Mouse (Mus musculus): ENCODE results near the gene Bicra. TPM values are rescaled to one million over a fixed set of nuclear protein-coding genes. Genes with fewer than 3 reads are reported as not detected.

The Bicra gene
- polyA plus RNA-seq, 1 experiment from 2014 or later = 9.3 TPM

DNA sequence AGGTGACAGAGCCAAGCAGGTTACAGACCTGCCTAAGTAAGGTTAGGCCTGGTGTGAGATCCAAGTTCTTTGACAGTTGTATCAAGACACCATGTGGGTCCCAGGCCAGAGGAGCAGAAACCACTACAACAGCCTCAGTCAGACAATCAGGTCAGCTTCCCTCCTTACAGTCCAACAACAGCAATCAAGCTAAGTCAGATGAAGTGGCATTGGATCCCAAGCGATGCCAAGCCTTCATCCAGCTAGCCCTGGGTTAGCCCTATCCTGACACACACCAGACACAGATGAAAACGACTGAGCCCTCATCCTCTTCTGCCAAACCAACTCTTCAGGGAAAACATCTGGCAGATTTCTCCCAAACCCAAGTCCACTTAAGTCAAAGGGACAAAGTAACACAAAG, 2.2 kb downstream of the Bicra start:
- ATAC-seq (ENCODE audit: insufficient number of reproducible peaks, low FRiP score, low TSS enrichment, low read depth) (no peak), DNase-seq (ENCODE audit: low spot score) (no peak)
- no peak overlapping the region for H3K9ac ChIP-seq (ENCODE audit: low read length)
- 52% methylated on average over 2 of the region's 2 CpGs for WGBS
- peak overlapping the region; percentile 85; the same call in 1 of the 2 replicates for H3K4me2 ChIP-seq (ENCODE audit: low read depth, severe bottlenecking)
- no peaks in the 10 kb centered on the region for H3K9me3 ChIP-seq (ENCODE audit: control insufficient read depth, low read length)
- peaks cover 31% of the 10 kb centered on the region for H3K4me1 ChIP-seq (ENCODE audit: control insufficient read depth, insufficient read depth, low read length)
- H3K36me3 ChIP-seq (ENCODE audit: control insufficient read depth, insufficient read depth, low read length) = no peaks in the 10 kb centered on the region
- peak overlapping the region; percentile 97; the same call in 1 of the 2 replicates for H3K27ac ChIP-seq (replicated peaks; ENCODE audit: low read depth, low read length)
- H3K4me3 ChIP-seq (ENCODE audit: low read depth, low read length) = peak overlapping the region; percentile 85
- no peaks in the 10 kb centered on the region for H3K27me3 ChIP-seq (ENCODE audit: control insufficient read depth, insufficient read depth, low read length)

GRCm38 (mm10) chr7:16044531-16044930, 3.2 kb downstream of the Bicra start:
- Histone ChIP-seq H3K4me3 (ENCODE audit: low read depth, low read length) (peak overlapping the region; percentile 10; the same call in 1 of the 2 replicates), H3K27me3 (ENCODE audit: control insufficient read depth, insufficient read depth, low read length) (no peaks in the 10 kb centered on the region), H3K9ac (ENCODE audit: low read length) (peak overlapping the region; percentile 31; the same call in 1 of the 2 replicates), H3K36me3 (ENCODE audit: control insufficient read depth, insufficient read depth, low read length) (no peaks in the 10 kb centered on the region), H3K9me3 (ENCODE audit: control insufficient read depth, low read length) (no peaks in the 10 kb centered on the region), H3K4me1 (ENCODE audit: control insufficient read depth, insufficient read depth, low read length) (peaks cover 31% of the 10 kb centered on the region), H3K27ac (replicated peaks; ENCODE audit: low read depth, low read length) (peak overlapping the region; percentile 72), H3K4me2 (ENCODE audit: low read depth, severe bottlenecking) (peak overlapping the region; percentile 45)
- ATAC-seq (ENCODE audit: insufficient number of reproducible peaks, low FRiP score, low TSS enrichment, low read depth) (no peak), DNase-seq (ENCODE audit: low spot score) (peak; percentile 71)
- WGBS = 8% methylated on average over 5 of the region's 5 CpGs

GRCm38 (mm10) chr7:16043861-16044435, 3.8 kb downstream of the Bicra start:
- DNase-seq (ENCODE audit: low spot score) = peak; percentile 46
- WGBS = 15% methylated on average over 3 of the region's 3 CpGs
- H3K27ac ChIP-seq (replicated peaks; ENCODE audit: low read depth, low read length) = peak overlapping the region; percentile 72
- H3K9me3 ChIP-seq (ENCODE audit: control insufficient read depth, low read length) = no peaks in the 10 kb centered on the region
- no peaks in the 10 kb centered on the region for H3K36me3 ChIP-seq (ENCODE audit: control insufficient read depth, insufficient read depth, low read length)
- peaks cover 26% of the 10 kb centered on the region for H3K4me1 ChIP-seq (ENCODE audit: control insufficient read depth, insufficient read depth, low read length)
- peak overlapping the region; percentile 45 for H3K4me2 ChIP-seq (ENCODE audit: low read depth, severe bottlenecking)
- H3K9ac ChIP-seq (ENCODE audit: low read length) = no peak overlapping the region; the same call in 1 of the 2 replicates
- no peak for ATAC-seq (ENCODE audit: insufficient number of reproducible peaks, low FRiP score, low TSS enrichment, low read depth)
- H3K27me3 ChIP-seq (ENCODE audit: control insufficient read depth, insufficient read depth, low read length) = no peaks in the 10 kb centered on the region
- H3K4me3 ChIP-seq (ENCODE audit: low read depth, low read length) = 0 out of 2 replicates have a peak overlapping the region, but pooled peaks have one; percentile 10

DNA sequence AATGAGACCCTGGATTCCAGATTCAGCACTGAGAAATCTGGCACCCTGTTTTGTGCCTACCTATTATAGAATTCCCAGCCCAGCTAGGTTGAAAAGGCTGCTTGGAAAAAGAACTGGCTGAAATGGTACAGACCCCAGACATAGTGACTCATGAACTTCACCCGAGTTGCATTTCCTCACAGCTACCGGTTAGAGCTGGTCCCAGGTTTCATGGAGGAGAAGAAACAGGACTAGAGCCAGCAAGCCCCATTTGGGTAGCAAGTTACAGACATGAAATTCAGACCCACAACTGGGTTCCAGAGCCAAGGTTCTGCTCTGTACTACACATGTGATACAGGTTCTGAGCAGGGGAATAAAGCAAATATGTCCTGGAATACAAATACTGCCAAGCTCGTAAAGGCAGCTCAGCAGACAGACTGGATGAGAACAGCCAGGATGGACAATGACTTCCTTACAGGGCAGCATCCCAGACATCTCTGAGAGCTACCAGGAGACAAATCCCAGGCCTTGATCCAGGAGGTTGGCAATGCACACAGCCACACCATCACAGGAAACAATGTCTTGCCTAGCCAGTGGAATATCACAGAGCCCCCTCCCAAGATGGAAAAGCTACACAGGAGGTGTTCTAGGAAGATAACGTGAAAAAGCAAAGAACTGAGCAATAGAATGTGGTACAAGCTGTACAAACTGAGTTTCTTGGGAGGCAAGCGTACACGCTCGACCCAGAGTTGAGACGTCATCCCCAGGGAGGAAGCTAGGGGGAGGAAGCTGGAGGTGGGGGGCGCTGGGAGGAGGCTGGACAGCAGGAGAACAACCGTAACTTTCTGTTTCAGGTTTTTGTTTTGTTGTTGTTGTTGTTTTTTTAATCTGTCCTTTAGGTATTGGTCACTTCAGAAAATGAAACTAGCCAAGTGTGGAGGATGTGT, 4.6 kb downstream of the Bicra start:
- Histone ChIP-seq H3K36me3 (ENCODE audit: control insufficient read depth, insufficient read depth, low read length) (no peaks in the 10 kb centered on the region), H3K27ac (replicated peaks; ENCODE audit: low read depth, low read length) (peak overlapping the region; percentile 72; the same call in 1 of the 2 replicates), H3K9ac (ENCODE audit: low read length) (no peak overlapping the region), H3K27me3 (ENCODE audit: control insufficient read depth, insufficient read depth, low read length) (no peaks in the 10 kb centered on the region), H3K4me1 (ENCODE audit: control insufficient read depth, insufficient read depth, low read length) (peaks cover 26% of the 10 kb centered on the region), H3K4me2 (ENCODE audit: low read depth, severe bottlenecking) (no peak overlapping the region; the same call in 1 of the 2 replicates), H3K4me3 (ENCODE audit: low read depth, low read length) (no peak overlapping the region), H3K9me3 (ENCODE audit: control insufficient read depth, low read length) (no peaks in the 10 kb centered on the region)
- DNase-seq (ENCODE audit: low spot score) = no peak
- 85% methylated on average over 10 of the region's 10 CpGs for WGBS
- no peak for ATAC-seq (ENCODE audit: insufficient number of reproducible peaks, low FRiP score, low TSS enrichment, low read depth)

DNA sequence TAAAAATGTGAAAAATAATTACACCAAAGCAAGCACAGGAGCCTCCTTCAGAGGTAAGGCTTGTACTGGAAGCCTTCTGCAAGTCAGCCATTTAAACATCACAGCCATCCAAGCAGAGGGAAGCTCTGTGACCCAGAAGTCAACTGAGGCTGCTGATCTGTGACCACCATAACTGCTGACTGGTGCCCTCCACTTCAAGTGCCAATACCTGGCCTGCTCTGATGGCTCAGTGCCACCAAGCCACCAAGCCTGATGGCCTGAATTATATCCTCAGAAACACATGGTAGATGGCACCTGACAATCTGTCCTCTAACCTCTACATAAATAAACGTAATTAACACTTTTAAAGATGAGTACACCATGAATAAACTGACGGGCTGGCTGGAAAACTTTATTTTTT, 6.5 kb downstream of the Bicra start:
- no peak overlapping the region for H3K4me3 ChIP-seq (ENCODE audit: low read depth, low read length)
- H3K9me3 ChIP-seq (ENCODE audit: control insufficient read depth, low read length) = no peaks in the 10 kb centered on the region
- ATAC-seq (ENCODE audit: insufficient number of reproducible peaks, low FRiP score, low TSS enrichment, low read depth) = no peak
- no peak overlapping the region for H3K9ac ChIP-seq (ENCODE audit: low read length)
- WGBS = 92% methylated on average over 2 of the region's 2 CpGs
- no peak overlapping the region for H3K27ac ChIP-seq (replicated peaks; ENCODE audit: low read depth, low read length)
- DNase-seq (ENCODE audit: low spot score) = no peak
- H3K4me2 ChIP-seq (ENCODE audit: low read depth, severe bottlenecking) = no peak overlapping the region
- peaks cover 2% of the 10 kb centered on the region; the same call in 1 of the 2 replicates for H3K36me3 ChIP-seq (ENCODE audit: control insufficient read depth, insufficient read depth, low read length)
- peaks cover 26% of the 10 kb centered on the region for H3K4me1 ChIP-seq (ENCODE audit: control insufficient read depth, insufficient read depth, low read length)
- H3K27me3 ChIP-seq (ENCODE audit: control insufficient read depth, insufficient read depth, low read length) = no peaks in the 10 kb centered on the region

DNA sequence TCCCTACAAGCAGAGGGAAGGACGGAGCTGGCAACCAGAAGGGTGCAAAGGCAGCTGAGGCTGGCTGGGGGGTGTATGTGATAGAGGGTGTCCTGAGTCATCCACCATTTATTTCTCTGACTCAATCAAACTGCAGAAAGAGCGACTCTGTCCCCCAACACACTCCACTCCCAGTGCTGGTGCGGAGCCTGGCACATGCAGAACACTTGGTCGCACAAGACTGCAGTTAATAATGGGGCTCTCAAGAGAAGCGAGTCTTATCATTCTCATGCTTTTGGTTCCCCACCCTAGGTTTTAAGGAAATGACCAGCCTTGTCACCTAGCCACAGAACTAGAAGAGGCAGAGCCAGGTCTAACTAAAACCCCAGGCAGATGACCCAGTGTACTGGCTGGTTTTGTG, 8.4 kb downstream of the Bicra start:
- Histone ChIP-seq H3K4me1 (ENCODE audit: control insufficient read depth, insufficient read depth, low read length) (peaks cover 10% of the 10 kb centered on the region), H3K9ac (ENCODE audit: low read length) (no peak overlapping the region), H3K9me3 (ENCODE audit: control insufficient read depth, low read length) (no peaks in the 10 kb centered on the region), H3K27ac (replicated peaks; ENCODE audit: low read depth, low read length) (no peak overlapping the region), H3K36me3 (ENCODE audit: control insufficient read depth, insufficient read depth, low read length) (peaks cover 2% of the 10 kb centered on the region; the same call in 1 of the 2 replicates), H3K4me2 (ENCODE audit: low read depth, severe bottlenecking) (no peak overlapping the region), H3K27me3 (ENCODE audit: control insufficient read depth, insufficient read depth, low read length) (no peaks in the 10 kb centered on the region), H3K4me3 (ENCODE audit: low read depth, low read length) (no peak overlapping the region)
- DNase-seq (ENCODE audit: low spot score) (no peak), ATAC-seq (ENCODE audit: insufficient number of reproducible peaks, low FRiP score, low TSS enrichment, low read depth) (no peak)
- 93% methylated on average over 5 of the region's 5 CpGs for WGBS

DNA sequence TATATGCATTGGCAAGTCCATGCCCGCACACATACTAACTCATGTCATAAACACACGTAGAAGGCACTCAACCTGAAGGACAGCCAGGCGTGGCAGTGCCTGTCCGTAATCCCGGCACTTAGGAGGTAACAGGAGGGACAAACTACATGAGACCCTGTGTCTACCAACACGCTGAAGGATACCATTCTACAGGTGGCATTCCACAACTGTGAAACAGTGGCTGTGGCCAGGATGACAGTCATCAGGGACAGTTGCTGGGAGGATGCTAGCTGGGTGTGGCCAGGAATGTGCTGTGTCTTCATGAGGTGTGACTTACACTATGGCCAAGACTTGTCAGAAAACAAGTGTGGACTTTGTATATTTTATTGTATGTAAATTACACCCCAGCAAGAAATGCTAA, 10.7 kb downstream of the Bicra start:
- 91% methylated on average over 6 of the region's 6 CpGs for WGBS
- H3K9ac ChIP-seq (ENCODE audit: low read length) = no peak overlapping the region
- no peaks in the 10 kb centered on the region for H3K4me1 ChIP-seq (ENCODE audit: control insufficient read depth, insufficient read depth, low read length)
- H3K36me3 ChIP-seq (ENCODE audit: control insufficient read depth, insufficient read depth, low read length) = peaks cover 2% of the 10 kb centered on the region; the same call in 1 of the 2 replicates
- no peak overlapping the region for H3K27ac ChIP-seq (replicated peaks; ENCODE audit: low read depth, low read length)
- H3K9me3 ChIP-seq (ENCODE audit: control insufficient read depth, low read length) = no peaks in the 10 kb centered on the region; the same call in 1 of the 2 replicates
- no peak for ATAC-seq (ENCODE audit: insufficient number of reproducible peaks, low FRiP score, low TSS enrichment, low read depth)
- H3K4me2 ChIP-seq (ENCODE audit: low read depth, severe bottlenecking) = no peak overlapping the region
- DNase-seq (ENCODE audit: low spot score) = no peak
- no peaks in the 10 kb centered on the region for H3K27me3 ChIP-seq (ENCODE audit: control insufficient read depth, insufficient read depth, low read length)
- H3K4me3 ChIP-seq (ENCODE audit: low read depth, low read length) = no peak overlapping the region

DNA sequence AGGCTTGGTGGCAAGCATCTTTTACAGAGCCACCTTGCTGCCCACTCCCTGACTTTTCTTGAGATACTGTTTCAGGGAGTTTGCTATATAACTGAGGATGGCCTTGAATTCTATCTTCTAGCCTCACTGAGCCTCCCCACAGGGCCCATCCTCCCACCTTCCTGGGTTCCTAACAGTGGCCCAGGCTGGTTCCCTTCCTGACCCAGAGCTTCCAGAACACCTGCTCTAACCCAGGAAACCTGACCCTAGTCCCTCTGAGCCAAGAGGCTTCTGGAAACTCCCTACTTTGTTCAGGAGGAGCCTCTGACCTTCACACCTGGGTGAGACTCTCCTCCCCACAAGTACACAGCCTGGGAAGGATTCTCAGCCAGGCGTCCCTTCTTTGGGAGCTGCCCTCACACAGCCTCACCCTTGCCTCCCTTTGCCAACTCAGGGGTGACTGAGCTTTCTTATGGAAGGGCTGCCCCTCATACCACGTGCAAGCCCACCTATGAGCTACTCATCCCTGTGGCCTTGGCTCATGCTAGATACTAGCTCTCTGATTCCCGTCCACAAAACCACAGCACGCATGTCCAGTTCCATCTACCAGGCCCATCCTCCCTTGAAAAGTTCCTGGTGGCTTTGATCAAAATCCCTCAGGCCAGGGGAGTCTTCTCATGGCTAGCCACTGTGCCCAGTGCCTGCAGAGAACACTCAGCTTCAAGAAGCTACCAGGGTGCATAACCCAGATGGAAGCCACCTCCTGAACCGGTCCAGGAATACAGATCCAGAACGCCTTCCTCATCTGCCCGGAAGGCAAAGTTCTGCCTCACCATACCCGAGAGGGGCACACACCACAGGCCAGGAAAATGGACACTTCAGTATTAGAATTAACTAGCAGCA, 13.9 kb downstream of the Bicra start:
- WGBS = 87% methylated on average over 8 of the region's 8 CpGs
- H3K9ac ChIP-seq (ENCODE audit: low read length) = no peak overlapping the region
- no peaks in the 10 kb centered on the region; the same call in 1 of the 2 replicates for H3K9me3 ChIP-seq (ENCODE audit: control insufficient read depth, low read length)
- H3K4me1 ChIP-seq (ENCODE audit: control insufficient read depth, insufficient read depth, low read length) = no peaks in the 10 kb centered on the region
- H3K27ac ChIP-seq (replicated peaks; ENCODE audit: low read depth, low read length) = no peak overlapping the region
- ATAC-seq (ENCODE audit: insufficient number of reproducible peaks, low FRiP score, low TSS enrichment, low read depth) = no peak
- H3K4me2 ChIP-seq (ENCODE audit: low read depth, severe bottlenecking) = no peak overlapping the region
- no peak for DNase-seq (ENCODE audit: low spot score)
- no peak overlapping the region for H3K4me3 ChIP-seq (ENCODE audit: low read depth, low read length)
- no peaks in the 10 kb centered on the region for H3K27me3 ChIP-seq (ENCODE audit: control insufficient read depth, insufficient read depth, low read length)
- peaks cover 2% of the 10 kb centered on the region; the same call in 1 of the 2 replicates for H3K36me3 ChIP-seq (ENCODE audit: control insufficient read depth, insufficient read depth, low read length)
